Mouse (Mus musculus): ENCODE measurements at regions not wholly inside any gene's neighbourhood (a gene's known extent, or its start where the extent isn't known, plus 50 kb on each side); places are given as distances from the start of the nearest gene placed in this dataset.

DNA sequence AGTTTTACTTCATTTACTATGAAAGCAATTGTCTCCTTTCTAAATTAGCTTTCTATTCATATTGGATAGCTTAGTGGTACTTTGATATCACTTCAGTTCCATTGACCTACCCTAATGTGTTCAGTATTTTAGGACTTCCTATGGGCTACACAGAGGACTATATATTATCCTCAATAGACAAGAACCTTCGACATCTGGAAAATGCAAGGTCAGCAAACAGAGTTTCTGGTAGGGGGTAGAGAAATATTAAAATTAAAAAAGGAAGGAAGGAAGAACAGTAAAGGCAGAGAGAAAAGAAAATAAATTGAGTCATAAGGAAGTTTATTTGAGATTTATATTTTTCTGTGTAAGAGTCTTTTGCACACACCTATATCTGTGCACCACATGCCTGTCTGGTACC lies 107.4 kb upstream of the Insig1 start:
- no peak for DNase-seq (ENCODE audit: low spot score)

DNA sequence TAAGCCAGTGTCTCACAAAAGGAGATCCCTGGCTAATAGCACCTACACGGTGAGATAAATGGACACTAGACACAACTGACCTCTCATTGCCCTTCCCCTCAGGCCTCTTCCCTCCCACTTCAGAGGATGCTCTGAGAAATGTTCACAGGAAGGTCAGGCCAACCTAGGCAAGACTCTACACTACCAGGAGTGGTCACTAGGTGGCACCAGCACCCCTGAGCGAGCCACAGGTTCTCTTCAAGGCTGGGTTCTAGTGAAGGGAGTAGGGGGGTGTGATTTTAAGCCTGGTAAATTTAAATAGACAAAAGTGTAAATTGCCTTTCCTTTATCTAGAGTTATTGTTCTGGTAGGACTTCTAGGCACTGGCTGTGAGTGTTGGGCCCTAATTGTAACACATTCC lies 76.0 kb upstream of the Insig1 start:
- peak; percentile 66 for DNase-seq (ENCODE audit: low spot score)

DNA sequence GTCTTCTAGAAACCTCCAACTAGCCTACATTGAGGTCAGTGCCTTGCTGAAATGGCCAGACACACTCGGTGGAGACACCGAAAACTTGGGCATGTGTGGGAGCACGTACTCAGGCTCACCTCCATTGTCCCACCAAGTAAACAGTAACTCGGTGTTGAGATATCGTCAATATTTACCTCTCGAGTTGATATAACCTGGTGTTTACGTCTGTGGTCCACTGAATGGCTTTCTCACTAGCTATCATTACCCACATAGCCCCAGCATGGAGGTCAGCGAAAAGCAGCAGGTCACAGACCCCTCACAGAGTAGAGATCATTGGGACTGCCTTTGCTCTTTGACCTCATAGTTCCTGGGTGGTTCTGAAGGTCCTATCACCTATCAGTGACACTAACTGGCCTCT lies 73.4 kb upstream of the Insig1 start:
- DNase-seq (ENCODE audit: low spot score): no peak

DNA sequence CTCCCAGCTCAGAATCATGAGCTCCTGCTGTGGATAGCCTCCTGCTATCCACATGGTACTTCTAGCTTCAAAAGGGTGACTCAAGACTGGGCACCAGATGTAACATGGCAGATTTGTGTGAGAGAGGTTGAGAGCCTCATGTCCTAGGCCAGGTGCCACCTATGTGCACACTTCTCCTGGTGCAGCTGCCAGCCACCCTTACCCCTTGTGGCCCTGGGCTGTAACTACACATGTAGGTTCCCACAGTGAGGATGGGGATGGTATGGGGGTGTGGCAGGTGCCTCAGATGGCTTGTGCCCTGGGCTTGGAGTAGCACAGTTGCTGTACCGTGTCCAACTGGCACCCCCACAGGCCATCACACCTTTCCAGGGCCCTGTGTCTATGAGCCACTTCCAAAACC lies 68.2 kb upstream of the Insig1 start:
- DNase-seq (ENCODE audit: low spot score): no peak

DNA sequence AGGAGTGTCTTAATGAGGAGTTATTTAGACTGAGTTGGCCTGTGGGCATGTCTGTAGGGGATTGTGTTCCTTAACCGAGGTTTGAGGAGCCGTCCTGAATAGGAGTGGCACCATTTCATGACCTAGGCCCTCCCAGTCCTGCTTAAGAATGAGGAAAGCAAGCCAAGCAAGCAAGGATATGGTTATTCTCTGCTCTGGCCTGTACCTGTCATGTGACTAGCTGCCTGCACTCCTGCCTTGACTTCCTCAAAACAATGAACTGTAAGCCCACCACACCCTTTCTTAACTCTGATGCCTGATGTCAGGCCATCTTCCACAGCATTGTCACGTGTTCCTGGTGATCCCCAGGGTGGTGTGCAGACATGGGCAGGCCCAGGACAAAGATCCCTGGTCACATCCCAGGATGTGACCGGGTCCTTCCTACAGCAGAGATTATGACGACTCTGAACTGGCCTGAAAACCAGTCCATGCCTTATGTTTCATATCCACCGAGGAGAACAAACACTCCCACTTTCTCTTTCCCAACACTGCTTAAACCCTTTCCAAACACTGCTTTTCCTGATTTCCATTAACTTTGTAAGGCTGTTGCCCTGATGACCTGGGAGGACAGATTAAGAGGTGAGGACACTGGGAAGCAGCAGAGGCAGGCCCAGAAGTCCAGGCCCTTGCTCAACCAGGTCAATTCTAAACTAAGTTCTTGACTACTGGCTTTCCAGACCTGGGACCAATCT lies 67.2 kb upstream of the Insig1 start:
- no peak for DNase-seq (ENCODE audit: low spot score)

DNA sequence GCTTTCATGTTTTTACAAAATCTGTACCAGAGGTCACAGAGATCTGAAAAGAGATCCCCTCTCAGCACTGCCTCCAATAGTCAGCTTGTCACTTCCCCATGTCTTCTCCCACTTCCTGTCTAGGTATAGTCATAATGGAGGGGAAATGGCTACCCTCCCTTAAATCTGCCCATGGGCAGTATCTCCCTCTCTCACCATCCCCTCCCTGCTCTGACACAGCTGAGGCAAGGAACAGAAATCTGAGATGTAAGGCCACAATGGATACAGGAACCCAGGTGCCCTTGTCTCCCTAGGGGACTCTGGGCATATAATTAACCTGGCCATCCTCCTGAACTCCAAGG lies 66.7 kb upstream of the Insig1 start:
- DNase-seq (ENCODE audit: low spot score): no peak

DNA sequence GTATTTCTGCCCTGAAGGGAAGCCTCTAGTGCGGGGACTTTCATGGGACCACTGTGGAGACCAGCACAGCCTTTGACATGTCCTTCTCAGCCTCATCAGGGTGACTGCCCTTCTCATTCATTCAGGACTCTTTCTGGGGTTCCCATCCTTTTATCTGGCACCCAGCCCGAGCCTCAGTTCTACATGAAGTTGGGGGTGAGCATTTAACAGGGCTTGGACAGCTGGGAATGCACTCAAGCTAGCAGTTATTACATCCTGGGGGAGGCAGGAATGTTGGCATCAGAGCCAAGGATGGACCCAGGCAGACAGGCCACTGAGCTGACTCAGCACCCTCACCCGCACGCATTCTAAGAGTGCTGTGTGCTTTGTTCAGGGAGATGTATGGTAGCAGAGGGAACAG lies 61.8 kb upstream of the Insig1 start:
- no peak for DNase-seq (ENCODE audit: low spot score)

DNA sequence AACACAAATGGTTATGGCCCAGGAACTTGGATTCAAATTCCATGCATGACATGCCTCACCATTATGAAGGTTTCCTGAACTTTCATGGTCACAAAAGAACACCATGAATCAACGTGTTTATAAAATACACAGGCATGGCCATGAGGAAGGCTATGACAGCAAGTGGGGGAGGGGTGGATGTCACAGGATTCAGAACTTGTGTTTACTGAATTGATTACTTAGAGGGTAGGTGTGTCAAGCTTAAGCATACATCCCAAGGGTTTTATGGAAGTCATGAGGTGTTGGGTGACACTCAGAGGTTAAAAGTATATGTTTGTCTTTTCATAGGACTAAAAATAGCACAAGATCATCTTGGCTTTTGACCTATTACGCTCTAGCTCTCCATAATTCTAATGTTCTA lies 61.3 kb upstream of the Insig1 start:
- DNase-seq (ENCODE audit: low spot score): no peak

DNA sequence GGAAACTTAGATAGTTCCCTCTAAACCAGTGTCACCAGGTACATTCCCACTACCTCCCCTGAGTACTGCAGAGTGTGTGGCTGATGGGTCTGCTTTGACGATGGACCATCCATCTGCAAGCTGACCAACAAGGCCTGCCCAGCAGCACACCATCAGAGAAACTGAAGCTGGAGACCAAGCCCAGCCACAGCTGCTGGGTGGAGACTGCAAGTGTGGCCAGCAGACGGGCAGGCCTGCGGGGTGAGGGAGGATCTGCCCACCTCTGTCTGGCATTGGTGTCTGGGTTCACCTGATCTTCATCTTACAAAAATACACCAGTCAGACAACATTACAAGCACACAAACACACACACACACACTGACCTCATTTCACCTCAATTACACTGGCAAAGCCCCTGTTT lies 60.6 kb upstream of the Insig1 start:
- DNase-seq (ENCODE audit: low spot score): no peak

DNA sequence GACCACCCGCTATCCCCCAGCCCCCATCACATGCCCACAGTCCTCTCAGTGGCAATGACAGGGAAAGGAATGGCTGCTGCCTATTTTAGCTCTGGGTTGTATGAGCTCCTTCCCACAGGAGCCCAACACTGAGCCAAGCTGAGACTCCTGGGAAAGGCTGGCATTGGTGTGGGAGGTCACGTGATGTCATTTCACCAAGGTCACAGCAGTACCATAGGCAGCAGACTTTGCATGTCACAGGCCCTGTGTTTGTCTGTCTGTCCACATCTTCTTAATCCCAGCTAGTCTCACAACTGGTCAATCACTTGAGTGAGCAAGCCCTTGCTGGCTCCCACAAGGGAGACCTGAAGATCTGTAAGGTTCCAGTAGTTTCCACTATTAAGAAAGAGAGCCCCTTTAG lies 58.7 kb upstream of the Insig1 start:
- no peak for DNase-seq (ENCODE audit: low spot score)

DNA sequence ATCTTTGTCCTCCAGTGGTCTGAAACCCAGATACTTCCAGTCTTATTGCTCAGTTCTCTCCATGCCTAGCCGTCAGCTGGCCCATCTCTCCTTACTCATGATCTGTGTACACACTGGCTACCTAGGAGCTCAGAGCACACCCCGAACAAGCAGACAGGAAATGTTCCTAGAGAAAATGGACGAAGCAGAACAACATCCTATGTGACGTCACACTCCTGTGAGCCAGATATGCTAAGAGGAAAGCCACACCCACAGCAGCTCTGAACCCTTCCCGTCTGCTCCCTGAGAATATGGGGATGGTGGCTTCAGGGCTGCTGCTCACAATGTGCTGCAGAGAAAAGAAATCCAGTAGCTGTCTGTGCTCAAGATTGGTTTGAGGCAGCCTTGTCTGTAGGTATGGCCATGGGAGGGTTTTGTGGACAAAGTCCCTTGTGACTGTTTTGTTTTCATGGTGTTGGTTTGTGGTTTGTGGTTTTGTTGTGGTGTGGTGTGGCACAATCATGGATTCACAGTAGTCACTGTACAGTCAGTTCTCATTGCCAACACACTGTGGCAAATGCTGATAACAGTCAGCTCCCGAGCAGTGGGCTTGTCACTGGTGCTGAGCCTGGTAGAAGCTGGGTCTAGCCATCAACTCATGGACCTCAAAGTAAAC lies 57.4 kb upstream of the Insig1 start:
- no peak for DNase-seq (ENCODE audit: low spot score)

DNA sequence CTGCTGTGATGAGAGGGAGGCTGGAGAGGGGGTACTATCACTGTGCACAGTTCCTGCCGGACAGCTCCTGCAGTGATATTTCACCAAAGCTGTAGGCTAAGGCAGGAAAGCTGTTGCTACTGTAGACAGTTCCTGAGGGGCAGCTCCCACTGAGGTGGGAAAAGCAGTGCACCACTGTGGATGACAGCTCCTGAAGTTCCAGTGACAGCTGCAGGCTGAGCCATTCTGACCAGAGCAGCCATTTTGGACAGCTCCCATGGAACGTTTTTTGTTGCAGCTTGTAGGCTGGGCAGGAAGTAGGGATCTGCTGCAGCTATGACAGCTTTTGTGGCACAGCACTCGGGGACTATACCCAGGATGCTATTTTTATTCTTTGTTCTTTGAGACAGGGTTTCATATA lies 51.3 kb upstream of the Insig1 start:
- no peak for DNase-seq (ENCODE audit: low spot score)
